8 mouse cellular contexts compared by ENCODE assay signal in the genomic region with DNA sequence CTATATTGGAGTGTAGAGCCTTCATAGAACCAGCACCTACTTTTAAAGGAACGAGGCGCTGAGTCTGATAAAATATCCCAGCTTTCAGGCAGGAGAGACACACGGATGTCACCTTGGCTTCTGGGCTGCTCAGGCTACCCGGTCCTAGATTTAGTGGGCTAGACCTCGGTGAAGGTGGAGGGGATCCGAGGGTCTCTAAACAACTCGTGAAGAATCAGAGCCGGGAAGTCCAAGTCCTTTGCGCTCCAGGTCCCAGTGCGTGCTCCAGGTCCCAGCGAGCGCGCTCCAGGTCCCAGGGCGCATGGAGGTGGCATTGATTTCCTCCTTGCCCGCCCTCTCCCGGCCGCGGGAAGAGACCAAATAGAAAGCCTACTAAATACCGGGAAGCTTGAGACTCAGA. TPM values are rescaled to one million over a fixed set of nuclear protein-coding genes. Genes with fewer than 3 reads are reported as not detected.
DNase-seq lines count a peak whose midpoint lies in the region; ATAC-seq and TF ChIP-seq lines count a peak whose summit lies in the region.

No protein-coding gene starts in this region.

- H3K4me3 ChIP-seq in kidney, embryonic 14.5 days (ENCODE audit: low read length): peak overlapping the region; percentile 6; the same call in 1 of the 2 replicates
- peak overlapping the region; percentile 78 for H3K4me3 ChIP-seq in bone marrow macrophage, adult 2 months (ENCODE audit: insufficient read depth, low read length)
- no peak overlapping the region for H3K4me3 ChIP-seq in liver, embryonic 16.5 days (ENCODE audit: low read depth, low read length)

- no peak overlapping the region for H3K9ac ChIP-seq in kidney, embryonic 14.5 days (ENCODE audit: low read depth, low read length)
- no peak overlapping the region for H3K9ac ChIP-seq in liver, embryonic 16.5 days (ENCODE audit: low read depth, low read length)

- TF ChIP-seq CTCF in bone marrow macrophage, adult 2 months (IDR thresholded peaks at IDR 0.05; ENCODE audit: low read depth, low read length): no peak

- no peaks in the 10 kb centered on the region for H3K36me3 ChIP-seq in kidney, embryonic 14.5 days (ENCODE audit: control insufficient read depth, insufficient read depth, low read length)
- H3K36me3 ChIP-seq in liver, embryonic 16.5 days (ENCODE audit: control insufficient read depth, insufficient read depth): no peaks in the 10 kb centered on the region

- ATAC-seq in kidney, embryonic 14.5 days (ENCODE audit: low FRiP score, low TSS enrichment): no peak
- ATAC-seq in hematopoietic stem cell, adult 5-6 weeks (replicated peaks in 1 of 2; ENCODE audit: insufficient read depth in 1 of 2, low FRiP score in 2 of 2, low TSS enrichment in 1 of 2, low read depth in 1 of 2, poor library complexity in 2 of 2, severe bottlenecking in 2 of 2): peak; percentile 28 to 37; a peak in 2 of 4 replicates
- no peak for ATAC-seq in liver, embryonic 16.5 days (ENCODE audit: low read depth)

- no peak overlapping the region for H3K27ac ChIP-seq in kidney, embryonic 14.5 days (ENCODE audit: low read depth, low read length)
- H3K27ac ChIP-seq in bone marrow macrophage, adult 2 months (ENCODE audit: insufficient read depth, low read depth, low read length): peak overlapping the region; percentile 95
- H3K27ac ChIP-seq in liver, embryonic 16.5 days (ENCODE audit: low read length): no peak overlapping the region

- 7% methylated on average over 19 of the region's 19 CpGs for WGBS in kidney, embryonic 14.5 days
- WGBS in liver, embryonic 16.5 days (ENCODE audit: insufficient replicate concordance): 11% methylated on average over 19 of the region's 19 CpGs

- no peak for TF ChIP-seq POLR2A in bone marrow macrophage, adult 2 months (IDR thresholded peaks at IDR 0.05; ENCODE audit: borderline replicate concordance, low read depth, low read length)

- no peaks in the 10 kb centered on the region for H3K9me3 ChIP-seq in kidney, embryonic 14.5 days (ENCODE audit: control insufficient read depth, low read length)
- no peaks in the 10 kb centered on the region for H3K9me3 ChIP-seq in liver, embryonic 16.5 days (replicated peaks; ENCODE audit: control insufficient read depth, low read length)

- no peaks in the 10 kb centered on the region for H3K4me1 ChIP-seq in kidney, embryonic 14.5 days (ENCODE audit: control insufficient read depth, insufficient read depth, low read length)
- peaks cover 21% of the 10 kb centered on the region for H3K4me1 ChIP-seq in bone marrow macrophage, adult 2 months (ENCODE audit: control insufficient read depth, insufficient read depth, low read length)
- no peaks in the 10 kb centered on the region for H3K4me1 ChIP-seq in liver, embryonic 16.5 days (ENCODE audit: control insufficient read depth, low read depth, low read length)

- peak overlapping the region; percentile 26 for H3K4me2 ChIP-seq in kidney, embryonic 14.5 days (replicated peaks; ENCODE audit: low read depth, low read length)
- peak overlapping the region; percentile 19; the same call in 1 of the 2 replicates for H3K4me2 ChIP-seq in liver, embryonic 16.5 days (ENCODE audit: low read depth, low read length)

- H3K27me3 ChIP-seq in kidney, embryonic 14.5 days (ENCODE audit: control insufficient read depth, insufficient read depth, low read length): 0 out of 2 replicates have a peak, but pooled peaks cover 2% of the 10 kb centered on the region
- no peaks in the 10 kb centered on the region for H3K27me3 ChIP-seq in liver, embryonic 16.5 days (ENCODE audit: control insufficient read depth, insufficient read depth, low read depth, low read length)

- no peak for DNase-seq in kidney, adult 8-10 months
- DNase-seq in right cerebral cortex, postnatal 14 days: no peak
- DNase-seq in cerebellum, postnatal 4 days (ENCODE audit: low spot score in 2 of 2): no peak
- DNase-seq in gastrocnemius, adult 8-10 months (ENCODE audit: low spot score in 2 of 2): no peak

RNA-seq across cellular contexts. Expression of gene Slfn8, which starts 19.2 kb away (rescaled TPM):
- 0.17 and 0.41 TPM in 2 replicates for polyA plus RNA-seq in kidney, embryonic 14.5 days (2014; fragmentation: Nextera tagmentation; extraction: Ambion mirVana)
- polyA plus RNA-seq in bone marrow macrophage, adult 2 months (2012; ENCODE audit: insufficient read depth, insufficient read length, missing spikeins): 63.6 and 69.5 TPM in 2 replicates
- 44.3 and 56.4 TPM in 2 replicates for total RNA-seq in hematopoietic stem cell, adult 5-6 weeks (2017)
- 0.40 and 0.51 TPM in 2 replicates for polyA plus RNA-seq in liver, embryonic 16.5 days (2015; fragmentation: Nextera tagmentation; extraction: Ambion mirVana)
- total RNA-seq in gastrocnemius, adult 8-10 months (2022): under 1 TPM; 0.17 to 0.36 (median 0.33) TPM

RNA-seq across cellular contexts. Expression of gene Slfn2, which starts 25.1 kb away (rescaled TPM):
- 3.3 and 3.8 TPM in 2 replicates for polyA plus RNA-seq in kidney, embryonic 14.5 days (2014; fragmentation: Nextera tagmentation; extraction: Ambion mirVana)
- polyA plus RNA-seq in bone marrow macrophage, adult 2 months (2012; ENCODE audit: insufficient read depth, insufficient read length, missing spikeins): 346 and 355 TPM in 2 replicates
- 37.2 and 65.0 TPM in 2 replicates for total RNA-seq in hematopoietic stem cell, adult 5-6 weeks (2017)
- polyA plus RNA-seq in liver, embryonic 16.5 days (2015; fragmentation: Nextera tagmentation; extraction: Ambion mirVana): 11.2 and 11.7 TPM in 2 replicates
- total RNA-seq in gastrocnemius, adult 8-10 months (2022): under 1 TPM; 0.48 to 0.62 (median 0.56) TPM

RNA-seq across cellular contexts. Expression of gene Slfn9, which starts 48.2 kb away (rescaled TPM):
- polyA plus RNA-seq in kidney, embryonic 14.5 days (2014; fragmentation: Nextera tagmentation; extraction: Ambion mirVana): 11.6 and 18.6 TPM in 2 replicates
- 19.8 and 21.1 TPM in 2 replicates for polyA plus RNA-seq in bone marrow macrophage, adult 2 months (2012; ENCODE audit: insufficient read depth, insufficient read length, missing spikeins)
- total RNA-seq in hematopoietic stem cell, adult 5-6 weeks (2017): 50.1 and 52.5 TPM in 2 replicates
- 4.5 and 5.6 TPM in 2 replicates for polyA plus RNA-seq in liver, embryonic 16.5 days (2015; fragmentation: Nextera tagmentation; extraction: Ambion mirVana)
- under 1 TPM; 0.05 to 0.18 (median 0.09) TPM for total RNA-seq in gastrocnemius, adult 8-10 months (2022)

Comparison
In these comparisons a context has a peak if more than half of its experiments do, and no peak if none do; other contexts are left out.
1. ATAC-seq: peak in hematopoietic stem cell, adult 5-6 weeks (2 of 2); none in kidney, embryonic 14.5 days (single experiment) and liver, embryonic 16.5 days (single experiment).
2. RNA of gene Slfn8, which starts 19.2 kb away (polyA plus RNA-seq): 63.6 to 69.5 TPM in bone marrow macrophage, adult 2 months; 0.40 to 0.51 TPM in liver, embryonic 16.5 days and 0.17 to 0.41 TPM in kidney, embryonic 14.5 days; every median in the first group is over 10 times any median in the second.
3. RNA of gene Slfn2, which starts 25.1 kb away (polyA plus RNA-seq): 346 to 355 TPM in bone marrow macrophage, adult 2 months; 11.2 to 11.7 TPM in liver, embryonic 16.5 days and 3.3 to 3.8 TPM in kidney, embryonic 14.5 days; every median in the first group is over 10 times any median in the second.